Mouse (Mus musculus) embryo, embryonic 11.5 days (tissue): ENCODE measurements around the gene Kcnip2.
A peak's percentile ranks its signal among the peaks of the same experiment; 100 is the strongest.

Experiments used
- DNase-seq: peaks from one replicate; pipeline ENCODE4 v3.0.0-alpha.2; 2012; ENCODE audit warnings: low read depth, low spot score

The Kcnip2 gene

GRCm38 (mm10) chr19:45781676-45782075, 34.2 kb downstream of the Kcnip2 start:
- no peak for DNase-seq

DNA sequence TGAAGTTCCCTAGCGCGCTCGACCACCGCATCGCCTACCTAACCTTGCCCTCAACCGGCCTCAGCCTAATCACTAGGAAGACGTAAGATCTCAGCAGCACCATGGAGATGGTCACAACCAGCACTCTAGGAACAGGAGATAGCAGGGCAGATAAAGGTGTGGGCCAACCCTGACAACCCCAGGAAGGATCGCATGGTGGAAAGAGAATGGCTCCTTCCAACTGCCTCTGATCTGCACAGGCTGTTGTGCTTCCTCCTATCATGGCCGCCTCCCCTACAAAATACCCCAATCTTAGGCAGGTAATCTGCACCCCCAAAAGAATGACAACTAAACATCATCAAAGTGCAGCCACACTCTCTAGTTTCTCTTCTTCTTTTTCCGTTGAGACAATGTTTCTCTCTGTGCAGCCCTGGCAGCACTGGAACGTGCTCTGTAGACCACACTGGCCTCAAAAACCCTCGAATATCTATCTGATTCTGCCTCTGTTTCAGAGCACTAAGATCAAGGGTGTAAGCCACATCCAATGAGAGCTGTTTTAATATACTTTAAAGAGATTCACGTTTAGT, 35.4 kb downstream of the Kcnip2 start:
- DNase-seq, result no peak

GRCm38 (mm10) chr19:45775486-45775885, 40.4 kb downstream of the Kcnip2 start:
- DNase-seq, result no peak

DNA sequence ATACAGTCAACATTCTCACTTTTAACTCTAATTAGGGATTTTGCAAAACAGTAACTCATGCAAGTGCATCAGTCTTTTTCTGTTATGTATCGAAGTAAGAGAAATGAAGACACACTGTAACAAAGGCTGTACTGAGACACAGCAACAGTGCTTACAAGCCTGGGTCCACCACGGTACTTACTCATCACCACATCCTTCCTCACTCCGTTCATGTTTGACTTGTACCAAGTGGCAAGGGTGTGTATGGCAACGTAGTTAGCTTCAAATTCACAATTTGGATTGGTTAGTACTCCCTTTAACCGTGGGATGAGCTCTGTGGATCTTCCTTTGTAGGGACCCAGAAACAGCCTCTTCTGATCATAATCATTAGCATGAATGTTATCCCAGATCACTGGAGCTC, 44.4 kb downstream of the Kcnip2 start:
- DNase-seq, result no peak

- no peak for DNase-seq
Measured at GRCm38 (mm10) chr19:45760810-45761209, 55.1 kb downstream of the Kcnip2 start.

GRCm38 (mm10) chr19:45758671-45759070, 57.2 kb downstream of the Kcnip2 start:
- no peak for DNase-seq

- no peak for DNase-seq
Measured at GRCm38 (mm10) chr19:45753551-45753950, 62.3 kb downstream of the Kcnip2 start.

GRCm38 (mm10) chr19:45751881-45752280, 64.0 kb downstream of the Kcnip2 start:
- no peak for DNase-seq

DNA sequence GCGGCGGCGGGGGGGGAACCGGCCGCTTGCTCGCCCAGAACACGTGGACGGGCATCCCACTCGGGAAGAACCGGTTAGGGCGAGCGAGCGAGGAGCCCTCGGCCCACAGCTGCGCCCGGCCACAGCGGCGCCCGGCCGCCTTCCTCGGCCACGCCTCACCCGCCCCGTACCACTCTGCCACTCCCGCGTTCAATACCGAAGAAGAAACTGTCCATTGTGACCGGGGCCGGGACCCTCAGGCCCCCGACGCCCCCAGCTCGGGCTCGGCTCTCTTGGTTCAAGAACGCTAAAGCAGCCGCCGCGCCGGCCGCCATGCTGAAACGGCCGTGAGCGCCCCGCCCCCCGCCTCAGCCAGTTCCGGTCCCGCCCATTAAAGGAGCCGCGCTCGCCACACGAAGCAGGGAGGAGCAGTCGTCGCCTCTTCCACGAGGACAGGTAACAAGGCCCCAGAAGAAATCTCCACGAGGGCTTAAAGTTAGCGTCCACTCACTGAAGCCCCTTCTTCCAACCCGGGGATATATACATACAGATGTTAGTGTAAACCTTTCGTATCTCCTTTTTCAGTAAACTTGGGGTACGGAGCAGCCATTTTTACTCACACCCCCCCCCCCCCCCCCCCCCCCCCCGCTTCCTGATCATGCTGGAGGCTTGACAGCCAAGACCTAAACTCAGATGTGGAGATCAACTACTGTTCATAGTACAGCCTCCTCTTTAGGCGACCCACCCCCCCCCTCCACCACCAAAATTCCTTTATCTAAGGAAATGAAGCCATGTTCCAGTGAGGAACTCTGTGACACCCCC, 66.4 kb downstream of the Kcnip2 start, which contains the start of gene Npm3:
Gene Npm3 (minus strand): TSS at position 349 of the 801 bp plus-strand sequence.
- peak; percentile 70 for DNase-seq

DNA sequence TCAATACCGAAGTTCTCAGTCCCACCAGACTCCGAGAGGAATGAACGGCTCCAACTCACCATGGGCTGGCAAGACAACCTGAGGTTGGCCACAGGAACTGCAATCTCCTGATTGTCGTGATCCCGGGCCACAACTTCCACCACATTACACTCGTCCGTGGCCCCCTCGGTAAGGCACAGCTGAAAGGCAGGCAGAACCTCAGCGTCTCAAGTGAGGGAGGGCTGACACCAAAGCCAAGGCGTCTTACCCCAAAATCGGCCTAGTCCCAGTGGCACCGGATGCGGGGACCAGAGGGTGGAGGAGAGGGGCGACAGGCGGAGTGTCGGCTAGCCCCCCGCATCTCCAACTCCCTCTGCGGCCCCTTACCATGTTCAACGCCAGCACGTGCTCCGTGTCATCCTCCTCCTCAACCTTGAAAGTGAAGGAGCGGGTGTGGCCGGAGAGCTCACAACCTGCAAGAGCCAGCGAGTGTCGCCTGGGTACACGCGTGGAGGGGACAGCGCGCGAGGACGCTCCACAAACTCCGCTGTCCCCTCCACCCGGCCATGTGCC, 67.1 kb downstream of the Kcnip2 start:
- DNase-seq, result no peak

DNA sequence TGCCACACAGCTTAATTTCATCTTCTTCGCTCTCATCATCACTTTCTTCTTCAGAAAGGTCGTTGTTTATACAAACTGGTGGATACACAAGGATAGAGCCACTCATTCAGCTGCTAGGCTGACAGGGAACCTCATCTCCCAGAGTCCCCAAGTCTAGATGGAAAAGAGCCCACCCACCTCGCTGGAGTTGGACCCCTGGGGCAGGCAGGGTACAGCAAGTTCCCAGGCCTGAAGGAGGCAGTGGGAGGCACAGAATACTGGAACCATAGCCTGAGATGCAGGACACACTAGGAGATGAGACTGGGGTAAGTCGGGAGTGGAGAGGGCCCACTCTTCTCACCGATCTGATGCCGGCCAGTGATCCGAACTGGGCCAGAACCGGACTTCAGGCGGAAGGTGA, 67.7 kb downstream of the Kcnip2 start:
- no peak for DNase-seq

DNA sequence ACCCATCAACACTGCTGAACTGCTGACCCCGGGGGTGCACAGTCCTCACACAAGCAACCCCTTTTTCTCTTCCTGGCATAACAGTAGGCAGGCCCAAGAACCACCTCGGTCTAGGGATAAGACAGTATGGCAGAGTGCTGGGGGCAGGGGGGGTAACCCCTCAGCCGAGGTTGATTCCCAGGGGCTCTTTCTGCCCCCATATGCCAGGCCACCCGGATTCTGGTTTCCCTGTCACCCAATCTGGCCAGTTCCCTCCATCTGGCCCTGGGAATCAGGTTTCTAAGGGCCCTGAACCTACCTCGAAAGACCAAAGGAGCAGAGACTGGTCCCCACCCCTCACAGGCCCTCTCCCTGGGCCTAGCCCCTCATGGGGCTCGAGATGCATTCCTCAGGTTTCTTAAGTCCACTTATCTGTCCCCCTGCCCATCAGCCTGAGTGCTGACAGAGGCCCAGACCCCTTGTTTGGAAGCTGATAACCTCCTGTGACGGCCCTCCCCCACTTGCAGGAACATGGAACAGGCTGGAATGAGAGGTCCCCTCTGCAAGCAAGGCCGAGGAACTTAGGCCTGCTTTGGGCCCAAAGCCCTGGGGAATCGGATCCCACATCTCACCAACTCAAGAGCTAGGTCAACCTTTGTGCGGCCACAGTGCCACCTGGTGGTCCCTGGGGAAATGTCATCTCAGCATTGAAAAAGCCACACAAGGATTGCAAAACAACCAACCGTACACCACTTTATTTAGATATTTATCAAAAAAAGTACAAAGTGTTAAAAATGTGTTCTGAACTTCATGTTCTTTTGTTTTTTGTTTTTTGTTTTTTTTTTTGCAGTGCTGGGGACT, 68.6 kb downstream of the Kcnip2 start:
- peak; percentile 81 for DNase-seq

DNA sequence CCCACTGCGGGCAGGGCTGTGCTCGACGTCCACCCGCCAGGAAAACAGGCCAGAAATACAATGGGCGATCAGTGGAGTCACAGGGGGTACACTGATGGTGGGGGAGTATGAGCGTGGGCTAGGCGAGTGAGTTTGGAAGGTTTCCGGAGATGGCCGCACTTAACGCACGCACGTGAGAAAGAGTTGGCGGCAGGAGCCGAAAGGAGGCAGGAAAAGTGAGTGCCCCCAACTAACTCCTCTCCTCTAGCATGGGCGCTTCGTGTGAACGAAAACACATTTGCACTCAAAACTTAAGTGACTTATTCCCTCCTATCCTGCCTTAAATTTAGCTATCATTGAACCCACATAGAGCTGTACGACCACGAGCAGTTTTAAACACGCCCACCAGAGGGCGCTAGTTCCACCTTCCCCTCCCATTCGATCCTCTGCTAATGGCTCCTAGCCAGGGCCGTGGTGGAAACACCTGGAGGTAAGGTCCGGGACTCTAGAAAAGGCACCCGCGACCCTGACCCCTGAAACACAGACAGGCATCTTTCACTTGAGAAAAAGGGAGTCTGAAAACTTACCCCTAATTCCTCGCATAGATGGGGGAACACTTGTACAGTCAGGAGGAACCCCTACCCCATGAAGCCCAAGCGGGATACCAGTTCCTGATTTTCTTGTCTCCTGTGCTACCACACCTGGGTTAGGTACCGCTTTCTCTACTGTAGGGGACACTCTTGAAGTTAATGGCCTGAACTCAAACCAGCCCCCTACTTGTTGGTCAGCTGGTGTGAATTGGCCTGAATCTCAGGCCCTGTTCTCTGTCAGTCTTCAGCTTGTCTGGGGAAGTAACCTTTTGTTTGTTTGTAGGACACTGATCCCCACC, 69.5 kb downstream of the Kcnip2 start:
- DNase-seq, result no peak

- no peak for DNase-seq
Measured at GRCm38 (mm10) chr19:45745344-45746152, 70.3 kb downstream of the Kcnip2 start.

GRCm38 (mm10) chr19:45743619-45744018, 72.2 kb downstream of the Kcnip2 start:
- no peak for DNase-seq

- DNase-seq, result no peak
Measured at GRCm38 (mm10) chr19:45742984-45743575, 72.8 kb downstream of the Kcnip2 start.

DNA sequence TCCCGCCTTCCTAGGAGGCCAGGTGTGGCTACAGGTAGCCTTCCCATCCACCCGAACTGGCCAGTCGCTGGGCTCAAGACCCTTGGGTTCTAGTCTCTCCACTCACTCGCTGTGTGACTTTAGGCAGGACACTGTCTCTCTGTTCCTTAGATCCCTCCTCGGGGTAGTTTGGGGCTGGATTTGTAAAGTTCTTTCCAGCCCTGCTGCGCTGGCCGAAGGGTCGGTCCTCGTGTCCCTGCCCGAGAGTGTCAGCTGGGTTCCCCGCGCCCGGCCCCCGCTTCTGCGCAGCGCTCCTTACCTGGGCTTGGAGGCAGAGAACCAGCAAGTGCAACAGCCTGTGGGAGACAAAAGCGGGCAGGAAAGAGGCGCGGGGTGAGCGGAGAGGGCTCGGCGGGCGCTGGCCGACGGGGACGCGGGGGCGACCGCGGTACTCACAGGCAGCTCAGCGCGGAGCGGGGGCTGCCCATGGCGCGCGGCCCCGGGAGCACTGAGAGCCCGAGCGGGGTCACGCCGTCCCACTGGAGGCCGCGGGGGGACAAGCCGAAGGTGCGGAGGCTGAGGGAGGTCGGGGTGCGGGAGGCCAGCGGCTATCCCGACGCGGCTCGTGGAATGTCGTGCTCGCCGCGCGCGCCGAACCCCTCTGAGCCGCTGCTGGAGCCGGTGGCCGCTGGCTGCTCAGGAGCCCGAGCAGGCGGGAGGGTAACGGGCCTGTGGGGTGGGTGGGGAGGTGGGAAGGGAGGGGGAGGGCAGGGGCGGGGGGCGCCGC, 73.5 kb downstream of the Kcnip2 start, which contains the start of gene Fgf8:
Gene Fgf8 (minus strand): TSS at position 698 of the 766 bp plus-strand sequence.
- no peak for DNase-seq
